Mouse (Mus musculus): Measurements from ENCODE around the gene Ppp1r10. TPM values are rescaled to one million over a fixed set of nuclear protein-coding genes. Genes with fewer than 3 reads are reported as not detected.

Ppp1r10 gene
- total RNA-seq, 2 experiments from 2014 or later: 78.6 to 82.8 TPM

Small RNAs within 50 kb of the gene (microRNA-seq; reads per million reads assigned to microRNA genes)
- 0 reads per million in 2 experiments for gene Gm28033
- 0 to 0.30 reads per million in 2 experiments for gene Mir1894
- 247 to 325 reads per million in 2 experiments for gene Mir877

Other genes starting within 250 kb of the Ppp1r10 start
- gene Vars2, start 248.8 kb upstream of the Ppp1r10 start, total RNA-seq (2021): 10 to 100 TPM; 41.8 to 43.4 TPM
- 10 to 100 TPM; 31.1 to 32.1 TPM for gene Gtf2h4, start 242.7 kb upstream of the Ppp1r10 start, total RNA-seq (2021)
- gene Ddr1, start 211.8 kb upstream of the Ppp1r10 start, total RNA-seq (2021): 10 to 100 TPM; 62.7 to 63.9 TPM
- 1 to 10 TPM; 4.2 to 6.5 TPM for gene Ier3, start 94.8 kb upstream of the Ppp1r10 start, total RNA-seq (2021)
- gene Flot1, start 93.2 kb upstream of the Ppp1r10 start, total RNA-seq (2021): 100 to 1,000 TPM; 124 to 132 TPM
- 100 to 1,000 TPM; 360 to 381 TPM for gene Tubb5, start 78.1 kb upstream of the Ppp1r10 start, total RNA-seq (2021)
- 10 to 100 TPM; 13.1 to 19.5 TPM for gene Mdc1, start 74.9 kb upstream of the Ppp1r10 start, total RNA-seq (2021)
- 1 to 10 TPM; 1.5 to 2.2 TPM for gene Nrm, start 55.1 kb upstream of the Ppp1r10 start, total RNA-seq (2021)
- 1 to 10 TPM; 7.4 to 9.5 TPM for gene Ppp1r18, start 50.8 kb upstream of the Ppp1r10 start, total RNA-seq (2021)
- gene Dhx16, start 36.6 kb upstream of the Ppp1r10 start, total RNA-seq (2021): 10 to 100 TPM; 32.0 to 37.4 TPM
- gene 2310061I04Rik, start 19.0 kb upstream of the Ppp1r10 start, total RNA-seq (2021): 10 to 100 TPM; 56.3 to 57.9 TPM
- 10 to 100 TPM; 60.6 to 61.7 TPM for gene Atat1, start 6.4 kb upstream of the Ppp1r10 start, total RNA-seq (2021)
- gene Mrps18b, start within 50 bp of the Ppp1r10 start, total RNA-seq (2021): 10 to 100 TPM; 37.0 to 39.3 TPM
- 10 to 100 TPM; 70.0 to 71.3 TPM for gene Abcf1, start 53.3 kb downstream of the Ppp1r10 start, total RNA-seq (2021)
- gene Gnl1, start 63.4 kb downstream of the Ppp1r10 start, total RNA-seq (2021): 100 to 1,000 TPM; 139 to 143 TPM
- gene Prr3, start 63.8 kb downstream of the Ppp1r10 start, total RNA-seq (2021): 10 to 100 TPM; 47.7 to 53.8 TPM
- 1 to 10 TPM; 2.5 to 2.8 TPM for gene H2-T24, start 104.1 kb downstream of the Ppp1r10 start, total RNA-seq (2021)
- 1 to 10 TPM; 4.7 to 5.0 TPM for gene H2-T23, start 116.4 kb downstream of the Ppp1r10 start, total RNA-seq (2021)
- 10 to 100 TPM in 1 of 2 experiments, 1 to 10 TPM in 1; 9.0 to 11.0 TPM for gene H2-T22, start 126.3 kb downstream of the Ppp1r10 start, total RNA-seq (2021)
- gene Gm6034, start 126.5 kb downstream of the Ppp1r10 start, total RNA-seq (2021): under 1 TPM in 1 of 2 experiments, not detected in 1; 0.22 TPM
- gene Gm11127, start 141.9 kb downstream of the Ppp1r10 start, total RNA-seq (2021): 1 to 10 TPM; 1.2 to 1.9 TPM
- gene Gm19684, start 205.2 kb downstream of the Ppp1r10 start, total RNA-seq (2021): under 1 TPM in 1 of 2 experiments, not detected in 1; 0.23 TPM
- not detected for gene Gm7030, start 213.0 kb downstream of the Ppp1r10 start, total RNA-seq (2021)